Mouse (Mus musculus) forebrain, embryonic 10.5 days (tissue): ENCODE data around the gene Apbb1. TPM values are rescaled to one million over a fixed set of nuclear protein-coding genes. Genes with fewer than 3 reads are reported as not detected.

Source experiments
- DNase-seq: peaks from one replicate; pipeline ENCODE4 v3.0.0-alpha.2; 2017; ENCODE audit warnings: low spot score; ENCODE audit errors: extremely low spot score
- H3K27ac ChIP-seq: fragments of 300-500 bp; sonication (generic); 2 replicates; pipeline ENCODE4 v1.5.1; 2016; ENCODE audit warnings: mild to moderate bottlenecking
- H3K27me3 ChIP-seq: fragments of 300-500 bp; sonication (generic); 2 replicates; pipeline ENCODE4 v1.6.1; 2016; ENCODE audit warnings: mild to moderate bottlenecking; ENCODE audit not compliant: poor library complexity, severe bottlenecking
- H3K36me3 ChIP-seq: fragments of 300-500 bp; sonication (generic); replicated peaks from 2 replicates; pipeline ENCODE4 v1.6.1; 2016; ENCODE audit warnings: mild to moderate bottlenecking, moderate library complexity
- H3K4me1 ChIP-seq: fragments of 300-500 bp; sonication (generic); 2 replicates; pipeline ENCODE4 v1.6.1; 2016
- H3K4me3 ChIP-seq: fragments of 300-500 bp; sonication (generic); 2 replicates; pipeline ENCODE4 v1.5.1; 2016; ENCODE audit warnings: mild to moderate bottlenecking, moderate library complexity
- H3K9me3 ChIP-seq: fragments of 300-500 bp; sonication (generic); 2 replicates; pipeline ENCODE4 v1.6.1; 2016; ENCODE audit warnings: mild to moderate bottlenecking, moderate library complexity
- WGBS: fragments of 180-500 bp; shearing (Covaris S2); methylation state at CpG from one replicate; pipeline ENCODE4 v1.1.7; 2016; 5-methylcytosine and 5-hydroxymethylcytosine counted together
- polyA plus RNA-seq: library from polyadenylated mRNA; unstranded; fragments of >200 nt; fragmentation: Nextera tagmentation; extraction: Ambion mirVana; gene quantifications from 2 replicates; pipeline ENCODE4 v1.2.1, GENCODE M21; 2016

Gene Apbb1
- polyA plus RNA-seq, 1 experiment from 2014 or later: 106 TPM

- H3K4me1 ChIP-seq: no peaks in the 10 kb centered on the region
- peaks cover 4% of the 10 kb centered on the region; the same call in 1 of the 2 replicates for H3K27me3 ChIP-seq
- WGBS: 85% methylated on average over 5 of the region's 5 CpGs
- no peak for DNase-seq
- H3K9me3 ChIP-seq: no peaks in the 10 kb centered on the region
- H3K4me3 ChIP-seq: no peak overlapping the region
- H3K36me3 ChIP-seq: no peaks in the 10 kb centered on the region
- H3K27ac ChIP-seq: no peak overlapping the region
These were observed 71.3 kb downstream of the Apbb1 start for GRCm38 (mm10) chr7:105510143-105510542.

Other genes with a start within 250 kb of the Apbb1 start
- not detected in 2 replicates for gene Olfr690, start 247.5 kb downstream of the Apbb1 start, polyA plus RNA-seq
- gene Olfr691, start 239.4 kb downstream of the Apbb1 start, polyA plus RNA-seq: 0.11 TPM in 1 of 2 replicates, not detected in the other
- not detected in 2 replicates for gene Olfr692, start 213.4 kb downstream of the Apbb1 start, polyA plus RNA-seq
- gene Gm5901, start 206.6 kb downstream of the Apbb1 start, polyA plus RNA-seq: not detected in 2 replicates
- gene Fam160a2, start 181.6 kb downstream of the Apbb1 start, polyA plus RNA-seq: 45.0 and 47.5 TPM in 2 replicates
- gene Cnga4, start 177.1 kb downstream of the Apbb1 start, polyA plus RNA-seq: 0.06 and 0.09 TPM in 2 replicates
- gene Cckbr, start 155.9 kb downstream of the Apbb1 start, polyA plus RNA-seq: 0.53 and 0.69 TPM in 2 replicates
- gene Cavin3, start 99.4 kb downstream of the Apbb1 start, polyA plus RNA-seq: 16.9 and 17.8 TPM in 2 replicates
- 29.0 and 29.7 TPM in 2 replicates for gene Smpd1, start 27.3 kb downstream of the Apbb1 start, polyA plus RNA-seq
- gene Hpx, start 18.5 kb upstream of the Apbb1 start, polyA plus RNA-seq: 0.33 TPM in 1 of 2 replicates, not detected in the other
- 25.9 and 27.8 TPM in 2 replicates for gene Trim3, start 51.9 kb upstream of the Apbb1 start, polyA plus RNA-seq
- 145 and 163 TPM in 2 replicates for gene Timm10b, start 58.4 kb upstream of the Apbb1 start, polyA plus RNA-seq
- gene Arfip2, start 58.8 kb upstream of the Apbb1 start, polyA plus RNA-seq: 66.0 and 69.1 TPM in 2 replicates
- gene Gm45799, start 58.9 kb upstream of the Apbb1 start, polyA plus RNA-seq: 28.9 and 38.2 TPM in 2 replicates
- gene Dnhd1, start 69.2 kb upstream of the Apbb1 start, polyA plus RNA-seq: 0.53 and 0.82 TPM in 2 replicates
- gene Ilk, start 154.9 kb upstream of the Apbb1 start, polyA plus RNA-seq: 208 and 211 TPM in 2 replicates
- gene Rrp8, start 155.7 kb upstream of the Apbb1 start, polyA plus RNA-seq: 43.5 and 46.5 TPM in 2 replicates
- gene Taf10, start 162.7 kb upstream of the Apbb1 start, polyA plus RNA-seq: 178 and 183 TPM in 2 replicates
- 60.2 and 62.6 TPM in 2 replicates for gene Tpp1, start 170.6 kb upstream of the Apbb1 start, polyA plus RNA-seq
- gene Dchs1, start 206.0 kb upstream of the Apbb1 start, polyA plus RNA-seq: 8.8 and 9.9 TPM in 2 replicates
- gene Mrpl17, start 229.4 kb upstream of the Apbb1 start, polyA plus RNA-seq: 344 and 348 TPM in 2 replicates